Mouse (Mus musculus): ENCODE measurements around the gene Mdc1.

The Mdc1 gene

DNA sequence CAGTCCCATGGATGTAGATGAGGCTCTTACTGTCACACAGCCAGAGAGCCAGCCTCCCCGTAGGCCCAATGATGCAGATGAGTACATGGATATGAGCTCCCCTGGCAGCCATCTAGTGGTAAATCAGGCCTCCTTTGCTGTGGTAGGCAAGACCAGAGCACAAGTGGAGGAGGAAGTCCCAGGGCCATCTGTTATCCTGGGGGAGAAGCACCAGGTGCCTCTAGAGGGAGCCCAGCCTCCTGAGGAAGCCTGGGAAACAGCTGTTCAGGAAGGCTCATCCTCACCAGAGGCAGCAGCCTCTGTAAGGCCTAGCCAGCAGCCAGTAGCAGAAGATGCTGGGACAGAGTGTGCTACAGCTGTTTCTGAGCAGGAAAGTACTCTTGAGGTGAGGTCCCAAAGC is 6.8 kb downstream of the Mdc1 start:
- no peak for DNase-seq (ENCODE audit: low spot score in 2 of 2)

- DNase-seq (ENCODE audit: low spot score in 2 of 2) = no peak
Measured at GRCm38 (mm10) chr17:35850974-35851373, 9.7 kb downstream of the Mdc1 start.

DNA sequence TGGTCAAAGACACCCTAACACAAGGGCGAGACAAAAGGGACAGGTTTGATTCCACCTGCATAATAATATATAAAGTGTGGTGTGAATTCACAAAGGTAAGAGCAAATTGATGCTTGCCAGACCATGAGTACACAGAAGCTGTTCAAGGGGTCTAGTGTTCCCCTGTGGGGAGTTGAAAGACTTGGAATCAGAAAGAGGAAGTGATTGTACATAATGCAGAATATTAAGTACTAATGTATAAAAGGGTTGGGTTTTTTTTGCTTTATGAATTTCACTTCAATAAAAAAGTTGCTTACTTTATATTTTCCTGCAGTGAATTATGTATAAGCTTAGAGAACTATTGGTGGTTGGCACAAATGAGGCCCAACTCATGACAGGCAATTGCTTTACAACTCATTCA is 18.1 kb downstream of the Mdc1 start:
- no peak for DNase-seq (ENCODE audit: low spot score in 2 of 2)

GRCm38 (mm10) chr17:35859835-35860234 is 18.5 kb downstream of the Mdc1 start:
- DNase-seq (ENCODE audit: low spot score in 2 of 2) = no peak

DNA sequence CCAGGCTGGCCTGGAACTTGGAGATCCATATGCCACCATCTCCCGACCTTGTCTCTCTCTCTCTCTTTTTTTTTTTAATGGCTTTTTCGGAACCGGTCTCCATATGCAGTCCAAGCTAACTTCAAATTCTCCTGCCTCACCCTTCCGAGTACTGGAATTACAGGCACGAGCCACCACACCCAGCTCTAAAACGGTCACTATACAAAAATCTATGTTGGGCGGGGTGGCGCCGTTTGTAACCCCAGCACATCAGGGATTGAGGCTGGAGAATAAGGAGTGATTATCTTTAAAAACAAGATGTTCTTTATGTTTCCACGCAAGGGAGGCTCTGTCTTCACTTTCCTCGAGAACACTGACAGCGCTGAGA is 19.5 kb downstream of the Mdc1 start:
- no peak for DNase-seq (ENCODE audit: low spot score in 2 of 2)

DNA sequence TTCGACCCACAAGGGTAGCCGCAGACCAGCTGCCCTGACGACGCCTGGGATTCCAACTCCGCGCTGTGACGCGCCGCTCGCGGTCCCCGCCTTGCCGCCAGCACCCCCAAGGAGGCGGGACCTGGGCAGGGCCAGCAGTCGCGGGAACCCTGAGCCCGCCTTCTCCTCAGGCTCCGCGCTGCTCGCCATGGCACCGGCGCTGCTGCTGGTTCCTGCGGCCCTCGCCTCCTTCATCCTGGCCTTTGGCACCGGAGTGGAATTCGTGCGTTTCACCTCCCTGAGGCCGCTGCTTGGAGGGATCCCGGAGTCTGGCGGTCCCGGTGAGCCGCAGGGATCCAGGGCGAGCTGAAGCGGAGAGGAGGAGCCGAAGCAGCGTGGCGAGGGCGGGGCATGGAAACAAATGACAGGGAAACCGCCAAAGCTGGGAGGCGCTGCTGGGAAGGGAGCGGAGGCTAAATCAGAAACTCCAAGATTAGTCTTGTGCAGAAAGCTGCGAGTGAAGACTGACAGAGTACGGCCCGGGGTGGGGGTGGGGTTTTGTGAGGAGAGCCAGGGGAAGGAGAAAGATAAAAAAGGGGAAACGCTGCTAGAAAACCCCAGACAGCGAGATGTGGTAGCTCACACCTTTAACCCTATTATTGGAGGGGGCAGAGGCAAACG is 20.0 kb downstream of the Mdc1 start, which contains the start of gene Nrm:
Gene Nrm, plus strand, starts transcription at position 121 of the 660 bp plus-strand sequence.
- peak; percentile 86 to 93 for DNase-seq (ENCODE audit: low spot score in 2 of 2)

GRCm38 (mm10) chr17:35864832-35865353 is 23.6 kb downstream of the Mdc1 start:
- no peak for DNase-seq (ENCODE audit: low spot score in 2 of 2)

DNA sequence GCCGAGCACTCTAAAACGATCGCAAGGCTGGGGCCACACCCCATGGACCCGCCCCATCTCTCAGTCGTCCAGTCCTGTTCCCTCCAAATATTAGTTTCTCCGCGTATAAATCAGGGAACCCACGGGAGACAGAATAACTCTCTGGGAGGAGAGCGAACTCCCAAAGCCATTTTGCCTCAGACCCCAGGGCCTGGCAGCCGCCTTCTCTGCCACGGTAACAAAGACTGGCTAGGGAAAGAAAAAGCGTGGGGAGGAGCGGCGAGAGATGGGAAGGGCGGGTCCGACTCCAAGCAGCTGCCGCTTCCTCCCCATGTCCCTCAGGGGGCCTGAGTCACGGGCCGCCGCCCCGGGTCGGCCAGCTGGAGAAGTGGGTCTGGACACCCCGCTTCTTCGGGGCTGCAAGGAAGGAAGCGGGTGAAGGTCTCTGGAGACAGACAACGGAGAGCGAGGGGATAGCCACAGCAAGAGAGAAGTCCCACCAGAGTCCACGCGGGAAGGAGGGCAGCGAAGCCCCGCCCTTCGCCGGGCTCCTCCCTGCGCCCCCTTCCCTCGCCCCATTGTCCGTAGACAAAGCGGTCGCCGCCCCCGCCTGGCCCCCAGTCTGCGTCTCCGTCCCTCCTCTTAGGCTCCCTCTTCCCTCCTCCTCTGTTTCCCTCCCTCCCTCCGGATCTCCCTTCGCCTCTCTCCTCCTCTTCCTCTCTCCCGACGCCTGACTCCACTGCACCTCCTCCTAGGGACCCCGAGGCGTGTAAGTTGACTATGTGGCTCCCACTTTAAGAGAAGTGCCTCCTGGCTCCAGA is 24.4 kb downstream of the Mdc1 start, which contains the start of gene Ppp1r18:
Gene Ppp1r18, plus strand, starts transcription at position 113 of the 800 bp plus-strand sequence.
- DNase-seq (ENCODE audit: low spot score in 2 of 2) = peak; percentile 66 to 83

- peak; percentile 57 to 78 for DNase-seq (ENCODE audit: low spot score in 2 of 2)
Measured at GRCm38 (mm10) chr17:35866281-35866831, 25.0 kb downstream of the Mdc1 start.

DNA sequence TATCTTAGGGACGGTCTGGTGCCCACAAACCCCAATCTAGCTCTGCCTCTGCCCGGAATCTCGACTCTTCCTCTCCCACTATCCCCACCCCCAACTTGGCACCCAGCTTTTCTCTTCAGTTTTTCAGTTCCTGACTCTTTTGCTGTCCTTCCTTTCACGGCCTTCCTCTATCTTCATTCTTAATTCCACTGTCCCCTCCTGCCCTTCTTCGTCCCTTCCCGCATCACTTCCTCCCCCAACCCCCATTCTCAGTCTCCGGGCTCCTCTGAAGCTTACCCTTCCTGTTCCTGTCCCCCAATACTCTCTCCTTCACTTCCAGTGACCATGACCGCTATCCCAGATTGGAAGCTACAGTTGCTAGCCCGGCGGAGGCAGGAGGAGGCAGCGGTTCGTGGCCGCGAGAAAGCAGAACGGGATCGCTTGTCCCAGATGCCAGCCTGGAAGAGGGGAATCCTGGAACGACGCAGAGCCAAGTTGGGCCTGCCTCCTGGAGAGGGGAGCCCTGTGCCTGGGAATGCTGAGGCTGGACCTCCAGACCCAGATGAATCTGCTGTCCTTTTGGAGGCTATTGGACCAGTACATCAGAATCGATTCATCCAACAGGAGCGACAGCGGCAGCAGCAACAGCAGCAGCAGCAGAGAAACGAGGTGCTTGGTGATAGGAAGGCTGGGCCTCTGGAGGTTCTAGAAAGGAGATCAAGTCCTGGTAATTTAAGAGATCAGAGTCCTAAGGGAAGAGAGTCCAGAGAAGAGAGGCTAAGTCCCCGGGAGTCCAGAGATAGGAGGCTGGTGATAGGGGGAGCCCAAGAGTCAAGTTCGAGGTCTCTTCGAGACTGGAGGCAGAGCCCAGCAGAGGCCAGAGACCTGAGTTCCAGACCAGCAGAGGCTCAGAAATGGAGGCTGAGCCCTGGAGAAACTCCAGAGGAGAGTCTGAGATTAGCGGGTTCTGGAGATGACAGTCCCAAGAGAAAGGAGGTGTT is 25.9 kb downstream of the Mdc1 start:
- DNase-seq (ENCODE audit: low spot score in 2 of 2) = peak; percentile 71 to 80

- DNase-seq (ENCODE audit: low spot score in 2 of 2) = peak; percentile 49 to 73
Measured at GRCm38 (mm10) chr17:35868165-35868820, 27.0 kb downstream of the Mdc1 start.

- no peak for DNase-seq (ENCODE audit: low spot score in 2 of 2)
Measured at GRCm38 (mm10) chr17:35868961-35869345, 27.6 kb downstream of the Mdc1 start.

DNA sequence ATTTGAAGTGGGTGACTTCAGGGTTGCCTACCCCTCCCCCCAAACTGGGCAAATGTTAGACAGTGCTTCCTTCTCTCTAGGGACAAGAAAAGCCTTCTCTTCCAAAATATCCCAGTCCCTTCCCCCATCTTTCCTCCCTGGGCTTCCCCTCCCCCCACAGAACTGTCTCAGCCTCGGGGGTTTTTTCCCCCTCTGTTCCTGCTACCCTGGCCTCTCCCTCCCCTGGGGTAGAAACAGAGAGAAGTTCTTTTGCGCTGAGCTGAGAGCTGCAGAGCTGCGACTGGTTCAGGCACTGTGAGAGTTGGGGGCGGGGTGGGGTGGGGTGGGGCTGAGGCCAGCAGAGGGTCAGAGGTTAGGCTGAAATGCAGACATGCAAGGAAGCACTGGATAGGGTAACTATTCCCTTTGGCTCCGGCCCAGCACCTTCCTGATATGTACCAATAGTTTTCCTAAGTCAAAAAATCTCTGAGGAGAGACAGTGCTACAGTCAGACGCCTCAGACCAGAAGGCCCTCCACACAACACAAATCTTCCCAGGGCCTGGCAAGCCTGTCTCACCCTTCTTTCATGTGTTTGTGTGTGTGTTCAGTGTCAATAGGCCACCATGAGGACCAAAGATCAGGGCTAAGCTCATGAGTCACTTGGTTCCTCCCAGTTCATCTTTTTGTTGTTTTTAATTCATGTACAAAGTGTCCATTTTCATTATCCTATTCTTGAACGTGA is 28.2 kb downstream of the Mdc1 start:
- DNase-seq (ENCODE audit: low spot score in 2 of 2) = peak; percentile 39 to 64

DNA sequence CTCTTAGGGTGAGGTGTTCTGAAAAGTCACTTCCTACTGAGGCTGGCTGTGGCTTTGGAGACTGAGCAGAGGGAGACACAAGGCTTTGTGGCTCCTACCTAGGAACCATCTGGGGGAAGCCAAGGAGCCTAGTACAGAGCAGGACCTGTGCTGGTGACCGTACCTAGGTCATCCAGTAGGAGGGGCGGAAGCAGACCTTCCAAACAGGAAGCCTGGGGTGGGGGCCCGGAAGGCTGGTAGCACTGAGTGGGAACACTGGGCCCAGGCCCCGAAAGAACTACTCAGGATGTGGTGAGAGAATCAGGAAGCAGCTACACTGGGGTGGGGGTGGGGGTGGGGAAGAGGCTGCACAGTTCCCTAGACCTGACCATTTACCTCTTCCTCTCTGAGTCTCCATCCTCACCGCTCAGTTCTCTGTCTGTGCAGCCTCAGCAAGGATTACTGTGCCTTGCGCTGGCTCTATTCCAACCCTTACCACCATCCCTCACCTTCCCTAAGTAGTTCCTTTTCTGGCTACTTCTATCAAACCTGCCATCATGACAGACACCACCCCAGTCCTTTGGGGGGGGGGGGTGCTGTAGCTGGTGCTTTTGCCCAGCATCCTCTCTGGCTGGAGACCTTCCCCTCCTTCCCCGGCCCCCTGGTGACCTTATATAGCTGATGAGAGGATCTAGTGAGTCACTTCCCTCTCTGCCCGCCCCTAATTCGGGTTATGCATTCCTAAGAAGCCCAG is 29.0 kb downstream of the Mdc1 start:
- peak; percentile 74 to 83 for DNase-seq (ENCODE audit: low spot score in 2 of 2)

- peak; percentile 64 to 85 for DNase-seq (ENCODE audit: low spot score in 2 of 2)
Measured at GRCm38 (mm10) chr17:35870884-35871696, 29.8 kb downstream of the Mdc1 start.

DNA sequence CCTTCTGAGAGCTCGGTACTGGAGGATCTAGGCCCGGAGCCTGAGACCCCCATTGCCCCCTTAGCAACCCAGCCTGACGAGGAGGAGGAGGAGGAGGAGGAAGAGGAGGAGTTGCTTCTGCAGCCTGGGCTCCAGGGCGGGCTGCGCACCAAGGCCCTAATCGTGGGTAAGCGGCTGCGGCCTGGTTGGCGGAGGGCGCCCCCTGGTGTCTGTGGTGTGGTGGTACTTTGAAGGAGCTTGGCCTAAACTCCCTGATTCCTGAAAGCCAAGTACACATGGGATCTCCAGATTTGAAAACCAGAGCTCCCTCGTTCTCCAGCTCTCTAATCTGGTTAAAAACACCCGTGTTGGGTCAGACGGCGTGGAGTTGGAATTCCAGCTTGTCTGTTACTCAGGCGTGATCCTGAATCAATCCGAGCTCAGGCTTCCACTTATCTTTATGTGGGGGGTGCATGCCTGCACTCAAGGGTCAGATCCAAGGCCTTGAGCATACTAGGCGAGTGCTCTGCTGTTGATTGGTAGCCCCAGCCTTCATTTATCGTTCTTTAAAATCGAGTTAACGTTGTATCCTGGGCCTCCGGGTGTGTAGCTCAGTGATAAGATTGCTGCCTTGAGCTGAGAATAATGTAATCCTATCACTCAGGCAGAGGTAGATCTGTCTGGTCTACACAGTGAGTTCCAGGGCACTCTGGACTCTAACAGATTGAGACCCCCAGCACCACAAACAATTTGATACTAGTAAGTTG is 32.6 kb downstream of the Mdc1 start:
- DNase-seq (ENCODE audit: low spot score in 2 of 2) = peak; percentile 90 to 98

DNA sequence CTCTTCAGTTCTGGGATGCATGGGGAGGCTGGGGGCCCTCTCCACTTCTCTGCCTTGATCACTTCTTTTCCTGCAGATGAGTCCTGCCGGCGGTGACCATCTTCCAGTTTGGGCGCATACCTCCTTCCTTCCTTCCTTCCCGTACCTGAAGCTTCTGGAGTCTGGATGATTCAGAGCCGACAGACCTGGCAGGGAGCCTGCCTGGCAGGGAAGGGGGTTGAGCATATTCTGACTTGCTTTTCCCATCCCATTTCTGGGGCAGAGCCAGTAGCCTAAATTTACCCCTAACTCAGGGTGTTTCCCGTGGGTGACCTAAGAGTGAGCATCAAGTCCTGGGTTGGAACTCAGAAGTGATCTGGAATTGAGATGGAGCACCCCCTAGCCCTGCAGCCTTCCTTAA is 33.4 kb downstream of the Mdc1 start:
- no peak for DNase-seq (ENCODE audit: low spot score in 2 of 2)
